Mouse (Mus musculus) layer of hippocampus, adult 9-10 months (tissue): ENCODE data around the gene Ostf1.
"Not testable (repeated sequence)": the region's sequence is repeated elsewhere in the genome, so short reads cannot be mapped to it uniquely, and the experiment has no call there.

Experiments
- DNase-seq: peaks from one replicate; pipeline ENCODE4 v3.0.0; 2022; ENCODE audit warnings: low spot score

The Ostf1 gene

DNA sequence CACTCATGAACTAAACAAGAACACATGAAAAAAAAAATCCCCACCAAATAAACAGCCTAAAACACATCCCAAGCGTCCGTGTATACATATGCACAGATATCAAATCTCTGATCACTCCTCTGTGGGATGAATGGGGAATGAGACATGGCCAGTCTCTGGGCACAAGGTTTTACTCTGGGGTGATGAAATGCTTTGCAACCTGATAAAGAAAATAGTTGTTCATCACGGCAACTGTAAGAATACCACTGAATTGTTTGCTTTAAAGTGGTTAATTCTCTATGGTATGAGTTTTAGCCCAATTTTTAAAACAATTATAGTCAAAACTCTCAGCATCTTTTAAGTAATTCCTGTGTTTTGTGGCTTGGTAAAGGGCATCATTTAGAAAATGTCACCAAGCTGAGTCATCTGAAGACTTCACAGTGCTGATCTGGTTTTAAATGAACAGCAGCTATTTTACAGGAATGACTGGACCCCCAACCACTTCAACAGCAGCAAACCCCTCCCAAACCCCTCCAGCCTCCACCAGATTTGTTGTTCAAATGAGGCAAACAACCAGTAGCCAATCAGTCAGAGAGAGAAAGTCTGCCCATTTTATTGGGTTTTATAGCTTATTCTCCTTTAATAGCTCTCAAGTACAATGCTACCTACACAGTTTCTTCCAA is 33.2 kb downstream of the Ostf1 start:
- DNase-seq = no peak

DNA sequence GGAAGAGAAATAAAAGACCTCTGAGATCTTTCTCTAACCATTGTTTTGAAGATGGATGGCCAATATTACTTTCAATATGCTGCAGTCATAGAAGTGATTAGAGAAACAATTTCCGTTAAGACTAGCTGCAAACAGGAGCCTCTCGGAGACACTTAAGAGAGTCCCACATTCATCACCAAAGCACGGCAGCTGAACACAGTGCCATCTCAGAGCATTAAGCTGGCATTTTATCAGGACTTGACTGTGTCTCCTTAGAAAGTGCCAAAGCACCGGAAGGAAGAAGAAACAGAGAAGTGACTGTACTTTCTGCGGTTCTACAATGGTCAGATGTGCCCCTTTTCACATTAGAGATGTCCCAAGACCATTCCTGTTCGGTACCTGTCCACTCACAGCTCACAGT is 33.9 kb downstream of the Ostf1 start:
- DNase-seq = no peak

DNA sequence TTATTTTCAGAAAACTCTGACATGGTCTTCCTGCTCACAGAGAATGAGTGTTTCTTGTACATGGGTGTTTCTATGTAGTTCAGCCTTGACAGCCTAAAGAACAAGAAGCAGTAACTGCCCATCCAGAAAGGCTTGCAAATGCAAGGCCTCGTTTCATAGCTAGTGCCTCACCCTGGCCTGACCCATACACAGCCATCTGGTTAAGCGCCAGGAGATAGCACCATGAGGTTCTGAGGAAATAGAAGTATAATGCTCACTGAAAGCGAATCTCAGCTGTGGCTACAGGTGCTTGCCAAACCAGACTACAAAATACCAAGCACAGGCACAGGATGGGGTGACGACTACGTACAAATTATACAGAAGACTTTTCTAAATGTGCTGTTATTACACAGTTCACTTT is 34.7 kb downstream of the Ostf1 start:
- no peak for DNase-seq

DNA sequence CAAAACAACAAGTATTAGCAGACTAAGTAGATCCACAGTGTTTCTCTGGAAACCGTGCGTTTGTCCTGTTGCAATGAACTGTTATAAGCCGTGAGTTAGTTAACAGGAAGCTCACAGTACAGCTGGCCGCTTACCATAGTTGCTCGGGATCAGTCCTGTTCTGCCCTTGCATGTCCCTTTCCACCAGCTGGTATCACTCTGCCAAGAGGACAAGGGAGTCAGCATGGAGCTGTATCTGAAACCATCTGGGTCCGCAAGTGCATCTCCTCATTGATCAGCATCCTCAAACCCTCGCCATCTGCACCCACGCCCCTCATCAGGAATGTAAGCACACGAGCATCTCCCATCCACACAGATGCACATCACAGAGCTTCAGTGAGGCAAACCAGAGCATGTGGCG is 37.9 kb downstream of the Ostf1 start:
- DNase-seq = peak; percentile 22

DNA sequence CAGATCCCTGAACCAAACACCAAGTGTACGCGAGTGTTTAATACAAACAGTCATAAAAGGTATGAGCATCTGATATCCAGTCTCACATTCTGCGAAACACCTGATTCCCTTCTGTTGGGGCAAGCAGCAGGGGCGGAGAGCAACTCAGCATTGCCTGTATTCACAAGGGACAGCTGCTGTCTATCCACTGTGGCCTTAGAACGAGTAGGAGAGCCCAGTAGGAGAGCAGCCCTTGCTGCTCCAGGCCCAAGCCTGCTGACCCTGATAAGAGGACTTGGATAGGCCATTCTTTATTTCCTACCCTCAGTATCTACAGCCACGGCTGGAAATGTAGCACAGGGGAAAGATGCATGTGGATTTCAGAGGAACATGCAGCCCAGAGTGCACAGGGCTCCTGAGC is 38.7 kb downstream of the Ostf1 start:
- no peak for DNase-seq

DNA sequence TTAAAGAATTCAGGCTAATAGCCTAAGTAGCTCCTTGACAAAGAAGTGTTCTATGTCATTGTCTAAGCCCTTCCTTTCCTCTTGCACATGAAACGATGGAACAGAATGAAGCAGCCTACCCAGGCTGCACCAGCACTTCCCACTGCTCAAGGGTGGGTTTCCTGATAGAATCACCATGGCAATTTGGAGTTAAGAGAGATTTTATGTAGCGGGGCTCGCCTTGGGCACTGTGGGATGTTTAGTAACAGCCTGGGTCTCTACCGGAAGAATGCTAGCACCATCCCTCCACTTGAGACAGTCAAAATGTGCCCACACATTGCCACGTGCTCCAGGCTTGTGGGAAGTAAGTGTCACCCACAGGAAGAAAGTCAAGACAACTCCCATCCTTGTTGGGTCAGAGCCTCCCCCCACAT is 40.7 kb downstream of the Ostf1 start:
- DNase-seq = no peak

DNA sequence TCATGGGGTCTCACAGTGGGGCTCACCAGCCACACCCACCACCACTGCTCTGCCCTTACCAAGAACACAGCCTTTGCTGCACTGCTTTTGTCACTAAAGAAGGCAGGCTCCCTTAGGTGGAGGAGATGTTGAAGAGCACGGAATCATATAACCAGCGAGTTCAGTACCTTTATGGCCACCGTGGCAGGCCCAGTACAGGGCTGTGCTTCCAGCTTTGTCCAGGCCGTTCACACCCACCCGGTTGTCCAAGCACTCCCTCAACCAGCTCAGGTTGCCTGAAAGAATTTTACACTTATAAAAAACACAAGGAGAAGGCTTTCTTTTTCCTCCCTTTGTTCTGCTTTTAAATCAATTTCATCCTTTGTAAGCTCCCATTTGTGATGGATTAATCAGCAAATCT is 41.4 kb downstream of the Ostf1 start:
- no peak for DNase-seq

DNA sequence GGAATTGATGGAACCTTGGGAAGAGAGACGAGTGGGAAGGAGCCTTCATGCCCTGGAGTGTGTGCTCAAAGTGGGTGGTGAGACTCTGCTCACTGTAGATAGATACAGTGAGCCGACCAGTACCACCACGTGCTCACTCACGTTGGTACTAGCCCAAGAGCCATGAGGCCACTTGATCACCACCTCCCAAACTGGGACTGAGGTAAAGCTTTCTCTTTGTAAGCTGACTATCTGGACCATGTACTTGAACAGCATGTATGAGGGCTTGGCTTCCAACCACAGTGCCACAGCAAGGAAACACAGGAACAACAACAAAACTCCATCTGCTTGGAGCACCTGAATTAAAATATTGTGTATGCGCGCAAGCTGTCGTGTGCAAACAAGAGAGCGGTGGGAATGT is 42.3 kb downstream of the Ostf1 start:
- DNase-seq = no peak

DNA sequence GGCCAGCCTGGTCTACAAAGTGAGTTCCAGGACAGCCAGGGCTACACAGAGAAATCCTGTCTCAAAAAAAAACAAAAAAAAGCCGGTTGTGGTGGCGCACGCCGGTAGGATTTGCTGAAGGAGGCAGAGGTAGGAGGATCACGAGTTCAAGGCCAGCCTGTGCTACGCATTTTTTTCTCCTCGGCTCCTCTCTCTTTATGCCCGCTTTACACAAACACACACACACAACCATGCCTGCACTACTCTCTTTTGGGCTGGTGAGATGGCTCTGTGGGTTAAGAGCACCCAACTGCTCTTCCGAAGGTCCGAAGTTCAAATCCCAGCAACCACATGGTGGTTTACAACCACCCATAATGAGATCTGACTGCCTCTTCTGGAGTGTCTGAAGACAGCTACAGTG is 42.8 kb downstream of the Ostf1 start:
- not testable (repeated sequence) for DNase-seq

DNA sequence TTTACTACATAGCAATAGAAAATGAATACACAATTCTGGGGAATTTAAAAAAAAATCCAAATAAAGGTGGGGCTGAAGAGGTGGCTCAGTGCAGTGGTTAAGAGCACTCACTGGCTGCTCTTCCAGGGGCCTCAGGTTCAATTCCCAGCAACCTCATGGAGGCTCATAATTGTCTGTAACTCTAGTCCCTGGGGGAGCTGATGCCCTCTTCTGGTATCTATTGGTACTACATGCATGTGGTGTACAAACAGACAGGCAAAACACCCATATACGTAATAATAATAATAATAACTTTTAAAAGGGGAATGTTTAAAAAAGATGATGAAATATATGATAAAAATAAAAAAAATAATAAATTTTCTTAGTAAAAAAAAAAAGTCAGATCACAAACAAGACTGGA is 43.4 kb downstream of the Ostf1 start:
- no peak for DNase-seq

DNA sequence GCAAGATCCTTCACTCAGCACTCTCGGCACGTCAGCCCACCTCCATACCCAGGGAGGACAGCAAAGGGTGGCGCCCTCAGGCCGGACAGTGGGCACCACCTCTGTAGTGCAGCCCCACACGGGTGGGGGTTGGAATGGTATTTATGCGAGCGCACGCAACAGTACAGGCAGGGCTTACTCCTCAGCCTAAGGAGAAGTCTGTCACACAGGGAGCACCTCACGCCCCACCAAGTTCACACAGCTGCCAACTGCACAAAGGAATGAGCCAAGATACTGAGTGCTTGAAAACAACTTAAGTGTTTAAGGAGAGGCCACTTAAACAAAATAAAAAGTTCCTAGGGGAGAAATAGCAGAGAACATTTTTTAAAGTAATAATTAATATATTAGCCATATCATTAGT is 44.5 kb downstream of the Ostf1 start:
- DNase-seq = no peak

DNA sequence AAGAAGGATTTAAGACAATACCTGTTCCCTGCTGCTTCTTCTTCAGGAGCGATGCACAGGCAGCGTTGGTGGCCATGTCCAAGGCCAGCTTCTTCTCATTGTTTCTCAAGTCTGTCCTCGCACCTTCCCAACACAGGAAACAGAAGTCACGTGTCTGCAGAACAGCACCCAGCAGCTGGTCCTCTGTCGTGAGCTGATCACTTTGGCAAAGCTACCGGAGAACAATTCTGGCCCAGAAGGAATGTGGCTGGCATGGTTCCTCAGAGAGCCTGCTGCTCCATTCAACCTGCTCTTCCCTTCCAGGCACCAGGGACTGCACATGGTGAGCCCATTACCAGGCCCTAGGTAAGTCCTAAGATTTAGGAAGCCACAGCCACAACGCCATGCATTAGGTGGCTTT is 47.0 kb downstream of the Ostf1 start:
- DNase-seq = no peak

DNA sequence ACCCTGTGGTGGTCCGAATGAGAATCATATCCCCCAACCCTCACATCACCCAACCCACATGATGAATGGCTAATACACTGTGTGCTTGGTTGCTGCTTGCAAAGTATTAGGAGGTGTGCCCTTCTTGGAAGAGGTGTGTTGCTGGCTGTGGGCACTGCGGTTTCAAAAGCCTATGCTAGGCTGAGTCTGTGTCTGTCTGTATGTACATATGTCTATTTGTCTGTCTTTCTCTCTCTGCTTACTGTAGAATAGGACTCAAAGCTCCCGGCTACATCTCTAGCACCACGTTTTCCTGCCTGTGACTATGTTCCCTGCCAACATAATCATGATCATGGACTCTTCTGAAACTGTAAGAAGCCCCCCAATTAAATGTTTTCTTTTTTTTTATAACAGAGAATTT is 47.9 kb downstream of the Ostf1 start:
- no peak for DNase-seq

DNA sequence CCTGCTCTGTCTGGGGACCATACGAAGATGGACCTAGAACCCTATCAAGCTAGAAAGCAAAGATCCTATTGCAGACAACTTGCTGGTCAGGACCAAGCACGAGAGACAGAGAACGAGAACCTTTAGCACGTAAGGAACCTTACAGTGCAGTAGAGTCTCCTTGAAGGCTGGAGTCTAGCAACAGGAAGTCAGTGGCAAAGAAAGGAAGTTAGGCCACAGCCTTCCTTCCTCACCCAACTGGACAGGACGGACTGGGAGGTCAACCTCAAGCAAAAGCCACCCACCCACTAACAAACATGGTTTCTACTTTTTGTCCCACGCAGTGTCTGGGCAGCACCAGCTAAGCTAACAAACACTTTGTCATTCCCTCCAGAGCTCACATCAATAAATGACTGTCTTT is 48.7 kb downstream of the Ostf1 start:
- DNase-seq = no peak

DNA sequence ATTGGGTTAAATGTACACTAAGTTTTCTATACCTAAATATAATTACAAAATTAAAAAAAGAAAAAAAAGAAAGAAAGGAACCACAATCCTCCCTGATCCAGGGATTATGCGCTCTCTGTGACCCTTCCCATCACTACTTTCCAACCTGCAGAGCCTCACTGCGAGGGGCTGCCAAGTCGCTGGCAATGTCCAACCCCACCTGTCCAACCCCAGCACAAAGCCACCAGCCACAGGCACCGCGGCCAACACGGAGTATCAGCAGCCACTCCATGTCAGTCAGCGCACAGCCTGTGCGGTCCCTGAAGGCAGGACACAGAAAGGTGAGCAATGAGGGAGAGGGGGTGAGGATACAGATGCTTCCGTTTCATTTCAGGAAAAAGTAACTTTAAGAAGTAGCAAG is 49.4 kb downstream of the Ostf1 start:
- DNase-seq = no peak

DNA sequence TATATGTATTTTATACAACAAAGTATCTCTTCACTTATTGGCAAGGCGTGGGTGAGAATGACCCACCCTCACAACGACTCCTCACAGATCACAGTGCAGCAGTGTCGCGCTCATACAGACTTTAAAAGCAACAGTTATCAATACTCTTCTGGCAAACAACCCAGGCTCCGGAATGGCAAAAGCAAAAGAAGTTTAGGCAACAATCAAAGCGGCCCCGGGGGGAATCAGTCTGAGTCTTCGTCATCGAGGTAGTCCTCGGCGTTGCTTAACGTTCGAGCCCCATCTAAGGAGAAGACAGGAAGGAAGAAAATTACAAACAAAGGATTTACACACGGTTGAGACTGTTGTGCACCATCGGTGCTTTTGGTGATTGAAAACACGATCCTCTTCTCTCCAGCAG is 50.6 kb downstream of the Ostf1 start:
- DNase-seq = no peak

DNA sequence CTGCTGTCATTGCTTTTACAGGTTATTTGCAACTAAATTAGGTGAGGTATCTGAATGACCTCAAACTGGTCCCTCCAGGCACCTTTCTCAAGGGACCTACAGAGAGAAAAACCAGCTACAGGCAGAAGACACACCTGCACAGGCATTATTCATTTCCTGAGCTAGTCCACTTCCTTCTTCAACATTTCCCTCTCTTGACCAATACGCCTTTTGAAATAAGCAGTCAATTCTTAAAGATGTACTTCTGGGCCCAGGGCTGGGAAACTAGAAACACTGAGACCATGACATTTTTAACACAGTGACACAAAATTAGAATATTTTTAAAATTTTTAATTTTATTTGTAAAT is 52.6 kb downstream of the Ostf1 start:
- DNase-seq = no peak

DNA sequence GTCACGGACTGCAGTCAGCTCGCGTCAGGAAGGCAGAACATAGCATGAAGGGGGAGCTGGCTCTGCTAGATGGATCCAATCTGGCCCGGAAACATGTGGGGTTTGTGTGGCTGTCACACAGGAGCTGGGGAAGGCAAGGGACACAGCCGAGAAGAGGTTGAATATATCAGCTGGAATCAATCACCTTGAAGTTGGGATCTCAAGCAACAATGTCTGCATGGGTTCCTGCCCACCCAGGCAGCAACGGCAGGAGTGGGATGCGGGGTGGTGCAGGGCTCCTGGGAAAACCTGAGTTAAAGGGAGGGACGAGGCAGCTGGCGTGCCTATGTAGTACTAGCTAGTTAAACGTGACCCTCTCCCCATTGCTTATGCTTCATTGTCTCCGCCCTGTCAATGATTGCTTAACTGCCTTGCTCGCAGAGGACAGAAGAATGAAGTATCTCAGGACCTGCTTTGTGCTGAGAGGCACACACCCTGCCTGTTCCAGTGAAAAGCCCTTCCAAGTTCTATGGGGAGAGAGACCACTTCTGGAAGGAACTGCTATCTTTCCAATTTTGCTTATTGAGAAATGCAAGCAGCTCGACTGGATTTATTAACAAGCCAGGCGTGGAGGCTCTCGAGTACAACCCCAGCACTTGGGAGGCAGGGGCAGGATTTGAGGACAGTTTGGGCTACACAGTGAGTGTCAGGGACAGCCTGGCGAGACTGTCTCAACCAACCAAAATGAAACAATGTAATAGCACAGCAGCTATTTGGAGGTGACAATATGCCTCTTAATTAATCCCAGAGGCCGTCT is 53.2 kb downstream of the Ostf1 start:
- no peak for DNase-seq

DNA sequence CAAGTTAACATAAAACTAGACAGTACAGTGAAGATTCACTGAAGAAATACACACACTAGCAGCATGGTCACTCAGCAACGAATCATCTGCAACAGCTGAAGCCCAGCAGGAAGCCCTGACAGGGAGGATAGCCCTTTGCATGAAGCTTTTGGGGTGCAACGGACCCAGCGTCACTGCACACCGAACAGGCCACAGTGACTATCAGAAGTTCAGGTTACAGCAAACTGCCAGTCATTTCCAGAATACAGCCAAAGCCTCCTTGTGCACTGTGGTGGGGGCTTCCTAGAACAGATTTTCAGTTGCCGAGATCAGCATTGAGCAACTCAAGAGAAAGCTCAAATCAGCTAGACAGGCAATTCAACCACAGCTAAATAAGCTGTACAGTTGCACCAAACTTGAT is 54.3 kb downstream of the Ostf1 start:
- DNase-seq = no peak

DNA sequence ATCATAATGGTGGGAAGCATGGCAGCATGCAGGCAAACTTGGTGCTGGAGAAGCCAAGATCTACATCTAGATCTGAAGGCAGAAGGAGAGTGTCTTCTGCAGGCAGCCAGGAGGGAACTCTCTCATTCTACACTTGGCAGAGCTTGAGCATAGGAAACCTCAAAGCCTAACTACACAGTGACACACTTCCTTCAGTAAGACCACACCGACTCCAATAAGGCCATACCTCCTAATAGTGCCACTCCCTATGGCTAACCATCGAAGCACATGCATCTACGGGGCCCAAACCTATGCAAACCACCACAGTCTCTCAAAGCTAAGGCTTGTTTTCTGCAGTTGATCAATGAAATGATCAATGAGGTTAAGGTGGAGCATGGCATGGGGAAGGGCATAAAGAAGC is 55.7 kb downstream of the Ostf1 start:
- DNase-seq = no peak

DNA sequence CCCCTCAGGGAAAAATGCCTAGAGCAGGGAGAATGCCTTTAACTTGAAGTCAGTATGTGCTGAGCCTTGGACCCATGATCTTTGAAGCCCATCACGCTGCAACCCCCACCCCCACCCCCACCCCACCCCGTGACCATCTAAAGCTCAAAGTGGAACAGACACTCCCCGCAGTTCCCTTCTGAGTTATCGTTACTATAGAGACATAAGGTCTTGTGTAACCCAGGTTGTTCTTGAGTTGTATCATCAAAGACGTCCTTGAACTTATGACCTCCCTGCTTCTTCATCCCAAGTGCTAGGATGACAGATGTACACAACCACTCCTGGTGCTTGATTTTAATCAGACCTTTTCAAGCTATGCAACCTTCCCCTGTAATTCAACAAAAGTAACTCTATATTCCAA is 57.7 kb downstream of the Ostf1 start:
- DNase-seq = no peak

DNA sequence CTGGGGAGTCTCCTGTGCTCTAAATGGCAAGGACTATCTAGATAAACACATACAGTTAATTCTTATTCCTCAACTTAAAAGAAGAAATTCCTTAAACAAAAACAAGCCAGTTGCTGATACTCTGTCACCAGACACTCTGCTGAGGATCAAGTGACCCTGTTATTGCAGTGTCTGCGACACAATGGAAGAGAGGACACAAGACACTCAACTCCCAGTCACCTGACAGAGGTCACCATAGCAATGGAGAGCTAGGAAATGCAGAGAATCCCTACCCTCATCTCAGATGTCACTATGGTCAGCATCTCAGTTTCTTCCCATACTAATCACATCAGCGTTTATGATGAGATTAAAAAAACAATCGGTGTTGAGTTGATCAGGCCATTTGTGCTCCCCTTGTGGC is 58.2 kb downstream of the Ostf1 start:
- DNase-seq = no peak

DNA sequence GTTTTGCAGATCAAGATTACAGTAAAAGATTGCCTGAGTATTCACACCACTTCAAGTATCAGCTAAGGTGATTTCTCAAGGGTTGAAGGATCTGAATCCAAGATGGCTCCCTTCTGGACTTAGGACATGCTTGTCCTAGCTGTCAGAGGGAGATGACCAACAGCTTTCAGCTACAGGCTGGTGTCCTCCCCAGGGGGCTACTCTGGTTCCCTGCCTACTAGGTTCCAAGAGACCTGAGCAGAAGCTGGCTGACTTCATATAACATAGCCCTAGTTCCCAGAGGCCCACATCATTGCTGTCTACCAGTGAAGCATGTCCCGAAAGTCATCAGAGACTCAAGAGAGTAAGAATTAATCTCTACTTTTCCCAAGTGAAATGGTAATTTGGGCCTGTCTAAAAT is 62.1 kb downstream of the Ostf1 start:
- DNase-seq = no peak

DNA sequence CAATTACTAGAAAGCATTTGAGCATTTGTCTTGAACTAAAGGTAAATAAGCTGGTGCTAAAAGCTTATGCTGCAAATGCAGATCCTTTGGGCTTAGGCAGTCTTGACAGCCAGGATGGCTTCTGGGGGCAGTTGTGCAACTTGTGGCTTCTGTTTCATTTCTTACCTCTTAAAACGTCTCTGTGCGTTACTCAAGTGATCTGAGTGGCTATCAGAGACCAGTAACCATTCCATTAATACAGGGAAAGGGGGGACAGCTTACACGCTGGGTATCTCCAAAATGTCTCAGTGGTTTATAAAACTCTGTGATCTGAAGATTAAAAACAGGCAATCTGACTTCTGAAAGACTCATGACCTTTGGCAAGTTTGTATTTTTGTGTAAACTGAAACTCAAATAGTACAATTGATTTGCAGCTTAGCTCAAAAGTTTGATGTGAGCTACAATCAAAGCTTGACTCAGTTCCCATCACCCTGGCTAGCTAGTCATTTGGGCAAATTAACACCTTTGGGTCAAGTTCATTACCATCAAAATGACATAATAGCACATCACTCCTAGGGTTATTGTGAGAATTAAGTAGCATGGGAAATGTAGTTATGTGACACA is 62.7 kb downstream of the Ostf1 start:
- no peak for DNase-seq
